Mouse (Mus musculus) gastrocnemius, postnatal 10 days (tissue): ENCODE measurements around the gene Camk2d. TPM values are rescaled to one million over a fixed set of nuclear protein-coding genes. Genes with fewer than 3 reads are reported as not detected.

Experiments
- DNase-seq: peaks from one replicate; pipeline ENCODE4 v3.0.0; 2021; ENCODE audit warnings: mixed read lengths
- total RNA-seq, 2 experiments: library from RNA; stranded (reverse); gene quantifications; 2 replicates each; pipeline ENCODE4 v1.2.3; 2021

The Camk2d gene
- total RNA-seq, 2 experiments from 2014 or later, result 108 to 111 TPM

DNA sequence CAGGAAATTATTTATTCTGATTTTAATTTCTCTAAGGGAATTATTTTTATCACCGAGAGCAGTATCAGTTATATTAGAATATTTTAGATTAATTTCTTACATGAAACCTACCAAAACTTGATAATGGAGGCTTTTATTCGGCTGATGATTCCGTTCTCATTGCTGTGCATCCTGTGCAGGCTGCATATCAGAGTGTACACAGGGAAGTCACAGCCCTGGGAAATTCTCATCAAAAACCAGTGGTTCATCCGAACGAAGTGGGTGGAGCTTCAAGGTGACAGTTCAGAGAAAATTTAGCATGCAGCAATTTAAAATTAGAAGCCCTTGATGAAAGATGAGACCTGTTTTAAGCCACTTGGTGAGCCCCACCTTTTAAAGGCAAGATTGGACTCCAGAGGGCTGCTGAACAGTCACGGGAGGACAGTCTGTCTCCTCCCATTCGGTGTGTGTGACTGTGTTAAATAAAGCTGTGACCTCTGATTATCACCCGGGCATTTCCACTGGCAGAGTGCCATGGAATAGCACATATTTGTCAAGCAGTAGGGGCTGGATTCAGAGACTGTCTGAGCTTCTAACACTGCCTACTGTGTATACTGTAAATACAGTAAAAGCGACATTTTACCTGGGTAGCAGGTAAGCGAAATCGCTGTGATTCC is 150.2 kb downstream of the Camk2d start:
- DNase-seq, result peak; percentile 18

DNA sequence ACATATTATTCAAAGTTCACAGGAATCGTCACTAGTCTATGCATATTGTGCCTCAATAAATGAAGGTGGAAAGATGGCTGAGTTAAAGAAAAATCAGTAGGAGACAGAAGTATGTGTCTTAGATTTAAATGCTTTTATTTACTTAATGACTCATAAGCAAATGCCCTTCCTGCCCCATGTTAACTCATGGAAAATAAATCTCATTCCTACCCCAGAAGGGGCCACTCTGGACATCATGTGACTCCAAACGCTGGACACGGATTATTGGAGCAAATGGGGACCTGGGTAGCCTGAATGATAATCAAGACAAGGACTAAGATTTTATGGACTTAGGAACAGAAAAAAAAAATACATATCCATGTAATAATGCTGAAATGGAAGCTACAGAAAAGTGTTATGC is 151.5 kb downstream of the Camk2d start:
- DNase-seq, result no peak

GRCm38 (mm10) chr3:126751377-126752098 is 155.4 kb downstream of the Camk2d start:
- DNase-seq, result no peak

DNA sequence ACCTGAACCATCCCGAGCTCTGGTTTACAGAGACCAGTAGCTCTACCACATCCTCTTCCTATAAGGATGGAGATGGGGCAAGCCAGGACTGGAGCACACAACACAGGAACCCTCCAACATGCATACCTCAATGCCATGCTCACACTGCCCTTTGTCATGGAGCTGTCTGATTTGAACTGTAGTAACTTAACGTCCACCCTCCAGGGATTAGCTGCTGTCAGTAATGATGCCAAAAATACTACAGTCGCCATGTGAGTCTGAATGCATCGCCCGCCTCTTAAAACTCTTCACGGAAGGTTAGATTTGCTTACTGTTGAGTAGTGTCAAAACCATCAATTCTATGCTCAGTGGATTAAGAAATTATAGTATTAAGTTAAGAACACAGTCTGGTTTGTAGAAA is 156.9 kb downstream of the Camk2d start:
- DNase-seq, result no peak

- no peak for DNase-seq
These were observed 162.3 kb downstream of the Camk2d start for GRCm38 (mm10) chr3:126758398-126758797.

DNA sequence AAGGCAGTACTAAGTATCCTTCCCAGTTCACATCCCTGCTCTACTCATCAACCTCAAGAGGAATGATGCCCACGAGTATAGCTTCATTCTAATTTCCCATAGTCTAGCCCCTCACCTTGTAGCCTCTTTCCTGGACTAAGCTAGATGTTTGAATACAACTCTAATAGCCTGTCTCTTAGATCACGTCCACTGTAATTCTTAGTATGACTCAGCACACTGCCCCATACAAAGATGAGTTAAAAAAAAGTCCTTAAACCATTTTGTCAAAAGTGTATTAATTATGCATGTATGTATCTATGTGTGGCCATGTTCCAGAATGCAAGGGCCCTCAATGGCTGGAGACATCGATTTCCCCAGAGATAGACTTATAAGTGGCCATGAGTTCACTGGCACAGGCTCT is 164.5 kb downstream of the Camk2d start:
- no peak for DNase-seq

DNA sequence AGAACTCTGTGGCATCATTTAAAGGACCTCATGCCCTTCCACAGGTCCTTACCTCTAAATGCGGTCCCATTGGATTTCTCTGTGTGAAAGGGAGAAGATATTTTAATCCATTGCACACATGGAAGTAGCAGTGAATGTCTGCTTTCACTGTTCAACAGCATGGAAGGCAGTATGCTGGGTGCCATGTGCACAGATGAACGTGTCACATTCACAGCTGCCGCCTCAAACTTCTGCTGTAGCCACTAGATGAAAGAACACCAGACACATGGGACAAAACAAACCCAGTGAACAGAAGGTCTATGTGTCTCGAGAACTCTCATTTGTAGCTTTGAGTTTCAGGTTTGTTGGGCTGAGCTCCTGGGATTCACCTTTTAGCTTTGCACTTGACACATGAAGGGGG is 168.6 kb downstream of the Camk2d start:
- DNase-seq, result no peak

DNA sequence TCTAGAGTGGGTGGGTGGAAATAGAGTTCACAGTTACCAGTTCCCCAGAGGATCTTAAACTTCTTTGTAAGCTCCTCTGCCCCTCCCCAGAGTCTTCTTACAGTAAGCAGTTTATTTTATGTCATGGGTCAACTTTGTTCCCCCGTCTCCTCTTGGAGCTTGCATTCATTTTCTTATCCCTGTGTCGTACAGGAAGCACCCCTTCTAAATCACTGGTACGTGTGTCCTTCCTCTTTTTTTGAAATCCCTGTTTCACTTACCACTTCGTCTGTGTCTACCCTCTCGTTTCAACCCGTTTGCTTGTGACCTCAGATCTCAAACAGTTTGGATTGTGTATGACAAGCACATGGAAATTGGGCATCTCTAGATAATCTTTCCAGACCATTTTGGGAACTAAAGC is 174.0 kb downstream of the Camk2d start:
- DNase-seq, result no peak

- no peak for DNase-seq
These were observed 174.9 kb downstream of the Camk2d start for GRCm38 (mm10) chr3:126771032-126771431.

DNA sequence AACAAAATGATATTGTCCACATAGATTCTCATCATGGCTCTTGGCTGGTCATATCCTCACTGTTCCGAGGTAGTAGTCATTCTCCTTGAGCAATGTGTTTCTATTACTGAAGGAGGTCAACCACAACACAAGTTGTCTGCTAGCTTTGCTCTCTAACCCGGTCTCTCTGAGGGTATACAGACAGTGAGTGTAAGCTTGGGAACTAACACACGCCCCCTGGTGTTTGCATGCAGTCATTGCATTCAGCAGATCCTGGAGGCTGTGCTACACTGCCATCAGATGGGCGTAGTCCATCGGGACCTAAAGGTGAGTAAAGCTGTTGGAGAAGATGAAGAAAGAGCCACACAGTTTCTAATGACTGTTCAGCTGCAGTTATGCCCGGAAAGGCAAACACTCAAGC is 175.4 kb downstream of the Camk2d start:
- DNase-seq, result peak; percentile 70

- DNase-seq, result no peak
These were observed 179.9 kb downstream of the Camk2d start for GRCm38 (mm10) chr3:126776001-126776400.

GRCm38 (mm10) chr3:126777101-126777500 is 181.0 kb downstream of the Camk2d start:
- no peak for DNase-seq

DNA sequence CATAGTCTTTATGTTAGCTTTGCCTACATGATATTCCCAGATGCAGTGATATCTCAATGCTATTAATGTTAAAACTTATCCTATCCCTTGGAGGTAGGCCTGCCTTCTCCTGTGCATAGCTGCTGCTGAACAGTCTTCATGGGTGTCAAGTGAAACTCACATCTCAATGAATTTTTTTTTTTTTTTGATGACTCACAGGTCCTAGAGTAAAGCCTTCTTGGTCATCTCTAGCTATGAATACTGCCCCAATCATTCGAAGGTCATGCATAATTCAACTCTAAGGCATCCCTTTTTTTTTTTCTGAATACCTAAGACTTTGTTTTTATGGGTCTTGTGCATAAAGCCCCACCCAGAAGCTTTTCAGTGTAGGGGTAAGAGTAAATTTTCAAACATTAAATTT is 181.8 kb downstream of the Camk2d start:
- no peak for DNase-seq

GRCm38 (mm10) chr3:126780014-126780615 is 184.0 kb downstream of the Camk2d start:
- no peak for DNase-seq

DNA sequence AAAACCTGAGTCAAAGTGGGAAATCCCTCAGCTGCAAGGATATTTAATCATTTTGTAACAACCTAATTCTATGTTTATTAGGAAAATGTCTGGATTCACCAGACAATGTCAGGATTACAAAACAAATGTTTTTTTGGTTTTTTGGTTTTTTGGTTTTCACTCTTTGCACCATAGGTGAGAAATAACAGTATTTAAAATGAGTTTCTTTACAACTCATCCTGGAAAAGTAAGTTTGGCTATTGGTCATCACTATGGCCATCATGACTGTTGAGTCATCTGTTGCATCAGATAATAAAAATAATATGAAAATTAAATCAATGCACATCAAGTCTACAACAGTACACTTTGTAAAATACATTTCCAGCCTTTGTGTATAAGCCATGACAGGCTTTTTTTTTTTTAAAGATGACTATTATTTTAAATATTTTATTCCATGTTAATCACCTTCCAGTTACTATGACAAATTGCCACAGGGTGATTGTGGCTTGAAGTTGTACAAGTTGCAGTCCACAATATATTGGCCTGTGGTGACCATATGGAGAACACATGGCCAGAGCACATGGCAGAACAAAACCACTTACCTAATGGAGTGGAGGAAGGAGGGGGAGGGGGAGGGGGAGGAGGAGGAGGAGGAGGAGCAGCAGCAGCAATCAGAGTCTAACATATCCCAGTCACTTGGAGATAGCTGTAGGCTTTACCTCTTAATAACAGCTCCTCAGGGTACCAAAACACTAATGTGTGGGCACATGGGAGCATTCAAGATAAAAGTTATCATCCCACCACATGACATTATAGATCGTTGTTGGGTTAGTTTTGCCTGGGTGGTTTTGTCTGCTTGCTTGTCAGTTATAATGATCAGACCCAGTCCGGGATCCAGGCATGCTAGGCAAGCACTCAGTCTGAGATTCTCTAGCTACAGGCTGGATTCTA is 197.2 kb downstream of the Camk2d start:
- no peak for DNase-seq

DNA sequence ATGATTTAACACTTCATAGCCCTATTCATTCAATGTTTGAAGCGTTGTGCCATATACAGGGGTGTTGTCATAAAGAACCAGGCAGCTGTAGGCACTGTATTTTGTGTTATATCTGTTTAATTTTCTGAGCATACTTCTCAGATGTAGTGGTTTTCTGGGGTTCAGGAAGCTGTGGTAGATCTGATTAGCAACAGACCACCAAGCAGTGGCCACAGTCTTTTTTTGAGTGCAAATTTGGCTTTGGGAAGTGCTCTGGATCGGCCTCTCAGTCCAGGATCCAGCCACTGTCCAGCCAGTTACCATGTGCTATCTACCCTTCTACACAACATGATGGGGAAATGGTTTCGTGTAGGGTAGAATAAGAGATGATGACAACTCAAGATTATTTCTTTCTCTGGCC is 199.8 kb downstream of the Camk2d start:
- no peak for DNase-seq

DNA sequence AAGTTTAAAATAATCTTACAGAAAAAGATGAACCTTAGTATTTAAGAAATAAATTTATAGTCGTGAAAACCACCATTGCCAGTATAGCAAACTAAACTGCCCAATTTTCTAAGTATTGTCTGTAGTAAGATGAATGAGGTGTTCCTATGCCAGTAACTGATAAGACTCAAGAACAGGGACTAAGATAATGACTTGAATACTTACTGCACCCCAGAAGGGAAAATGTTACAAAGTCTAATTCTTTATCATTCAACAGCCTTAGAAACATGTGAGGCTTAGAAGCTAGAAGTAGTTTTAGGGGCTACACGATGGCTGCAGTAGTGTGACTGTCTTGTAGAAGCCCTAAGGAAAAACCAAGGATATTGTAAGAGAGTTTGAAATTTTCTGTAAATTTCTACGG is 200.9 kb downstream of the Camk2d start:
- no peak for DNase-seq

DNA sequence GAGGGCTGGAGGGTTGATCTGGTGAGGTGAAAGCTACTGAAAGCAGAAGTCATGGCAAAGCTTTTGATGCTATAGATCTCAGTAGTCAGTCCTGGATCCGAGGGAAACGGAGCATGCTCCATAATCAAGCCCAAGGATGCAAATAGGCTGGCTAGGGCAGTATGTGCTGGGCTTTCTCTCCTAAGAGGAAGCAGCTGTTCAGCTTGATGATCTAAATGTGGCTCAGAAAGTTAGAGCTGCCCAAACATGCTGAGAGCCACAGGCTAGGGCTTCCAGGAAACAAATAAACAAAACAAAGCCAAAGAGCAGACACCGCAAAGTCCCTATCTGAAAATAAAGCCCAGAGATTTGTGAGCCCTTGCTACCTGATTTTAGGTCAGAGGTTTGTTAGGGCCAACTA is 201.7 kb downstream of the Camk2d start:
- no peak for DNase-seq

- DNase-seq, result no peak
These were observed 206.9 kb downstream of the Camk2d start for GRCm38 (mm10) chr3:126802988-126803387.

DNA sequence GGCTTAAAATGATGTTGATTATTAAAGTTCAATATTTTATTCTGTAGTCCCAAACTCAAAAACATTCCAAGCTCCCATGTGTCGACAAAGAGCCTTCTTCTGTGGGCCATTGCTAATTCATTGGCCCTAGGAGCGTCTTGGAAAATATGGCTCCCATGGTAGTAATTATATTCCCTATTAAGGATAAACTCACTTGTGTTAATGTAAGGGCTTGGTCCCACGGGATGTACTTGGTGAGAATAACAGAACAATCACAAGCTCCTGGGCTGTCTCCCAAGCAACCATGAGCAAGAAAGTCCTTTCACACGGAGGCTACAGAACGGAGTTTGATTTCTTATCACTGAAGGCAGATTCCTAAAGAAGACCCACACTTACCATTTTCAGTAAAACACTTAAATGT is 208.9 kb downstream of the Camk2d start:
- DNase-seq, result no peak

DNA sequence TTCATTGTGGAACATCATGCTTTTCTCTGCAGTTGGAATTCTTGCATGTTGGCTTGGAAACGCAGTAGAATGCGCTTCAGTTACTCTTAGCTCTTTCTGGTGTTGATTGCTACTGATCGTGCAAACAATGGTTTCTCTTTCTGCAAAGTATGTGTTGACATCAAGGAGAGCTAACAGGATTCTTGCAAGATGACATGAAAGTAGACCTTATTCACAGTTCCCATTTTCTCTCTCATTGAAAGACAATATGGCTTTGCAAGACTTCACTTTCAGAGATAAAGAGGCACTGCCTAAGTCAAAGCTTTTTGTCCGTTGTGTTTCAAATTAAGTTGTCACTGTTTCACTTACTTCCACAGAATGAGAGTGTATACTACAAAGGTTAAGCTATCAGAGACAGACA is 210.0 kb downstream of the Camk2d start:
- DNase-seq, result no peak

GRCm38 (mm10) chr3:126809915-126810314 is 213.8 kb downstream of the Camk2d start:
- no peak for DNase-seq
